Mouse (Mus musculus) limb, embryonic 14.5 days (tissue): ENCODE data around the gene Cspg4. TPM values are rescaled to one million over a fixed set of nuclear protein-coding genes. Genes with fewer than 3 reads are reported as not detected.

Source experiments
- ATAC-seq: fragments of 200-750 bp; cut with Nextera tagmentation; 2 replicates; pipeline ENCODE4 v1.8.0; 2017; ENCODE audit warnings: low read depth, moderate number of reproducible peaks, moderate TSS enrichment; ENCODE audit not compliant: low FRiP score
- DNase-seq: peaks from one replicate; pipeline ENCODE4 v3.0.0-alpha.2; 2015; ENCODE audit warnings: low spot score
- H3K27ac ChIP-seq: fragments of 300-500 bp; sonication (generic); replicated peaks from 2 replicates; pipeline ENCODE4 v1.5.1; 2014; ENCODE audit warnings: low read depth, mild to moderate bottlenecking, low read length, moderate library complexity, mixed read lengths
- H3K27me3 ChIP-seq: fragments of 300-500 bp; sonication (generic); 2 replicates; pipeline ENCODE4 v1.6.1; 2014; ENCODE audit warnings: low read length, mixed read lengths; ENCODE audit not compliant: control insufficient read depth, insufficient read depth
- H3K36me3 ChIP-seq: fragments of 300-500 bp; sonication (generic); 2 replicates; pipeline ENCODE4 v1.6.1; 2014; ENCODE audit warnings: mild to moderate bottlenecking, low read length, moderate library complexity, mixed read lengths; ENCODE audit not compliant: control insufficient read depth, insufficient read depth
- H3K4me1 ChIP-seq: fragments of 300-500 bp; sonication (generic); 2 replicates; pipeline ENCODE4 v1.6.1; 2014; ENCODE audit warnings: antibody characterized with exemption, low read length, mixed read lengths; ENCODE audit not compliant: control insufficient read depth, insufficient read depth
- H3K4me2 ChIP-seq: fragments of 300-500 bp; sonication (generic); replicated peaks from 2 replicates; pipeline ENCODE4 v1.6.1; 2014; ENCODE audit warnings: low read depth, mild to moderate bottlenecking, low read length, moderate library complexity; ENCODE audit not compliant: severe bottlenecking
- H3K4me3 ChIP-seq: fragments of 300-500 bp; sonication (generic); replicated peaks from 2 replicates; pipeline ENCODE4 v1.5.1; 2014; ENCODE audit warnings: low read length
- H3K9ac ChIP-seq: fragments of 300-500 bp; sonication (generic); 2 replicates; pipeline ENCODE4 v1.6.1; 2014; ENCODE audit warnings: mild to moderate bottlenecking, low read depth, low read length, moderate library complexity; ENCODE audit not compliant: severe bottlenecking
- H3K9me3 ChIP-seq: fragments of 300-500 bp; sonication (generic); 2 replicates; pipeline ENCODE4 v1.6.1; 2016; ENCODE audit warnings: low read length; ENCODE audit not compliant: control insufficient read depth
- POLR2A ChIP-seq: fragments of 200-500 bp; IDR thresholded peaks from 2 replicates; pipeline ENCODE4 v1.8.0; 2012; ENCODE audit warnings: inconsistent platforms, mild to moderate bottlenecking, moderate library complexity, borderline replicate concordance; ENCODE audit not compliant: insufficient read depth, insufficient read length; ENCODE audit errors: extremely low read depth
- WGBS: fragments of 180-500 bp; shearing (Covaris S2); extraction: QIAGEN DNeasy Blood & Tissue Kit; methylation state at CpG from one replicate; pipeline ENCODE4 v1.1.7; 2014; 5-methylcytosine and 5-hydroxymethylcytosine counted together
- polyA plus RNA-seq, 2 experiments: library from polyadenylated mRNA; depleted of rRNA in 1 of 2; stranded (reverse) in 1 of 2; unstranded in 1 of 2; fragments of >200 nt; fragmentation: Nextera tagmentation in 1 of 2; extraction: Ambion mirVana in 1 of 2; gene quantifications; 2 replicates each; pipeline versions ENCODE4 v1.2.1 to v1.2.3; 2012 to 2014

Gene Cspg4
- polyA plus RNA-seq, 2 experiments, result 47.1 to 59.9 TPM

DNA sequence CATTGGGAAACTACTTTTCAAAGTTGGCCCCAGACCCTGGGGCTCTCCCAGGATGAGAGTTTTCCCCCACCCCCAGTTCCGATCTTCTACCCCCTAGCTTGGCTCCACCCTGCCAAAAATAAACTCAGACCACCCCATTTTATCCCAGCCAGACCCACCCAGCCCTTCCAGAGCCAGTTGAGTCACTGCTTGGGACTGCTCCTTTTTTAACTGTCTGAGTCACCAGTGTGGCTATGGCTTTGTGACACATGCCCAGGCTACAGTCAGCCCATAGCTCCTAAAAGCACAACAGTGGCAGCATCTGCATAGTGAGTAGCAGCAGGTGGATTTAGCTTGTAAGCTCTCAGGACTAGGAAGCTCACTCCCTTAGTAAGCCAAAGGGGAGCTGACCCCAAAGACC, 8.3 kb downstream of the Cspg4 start:
- DNase-seq (no peak), ATAC-seq (no peak)
- Histone ChIP-seq H3K9me3 (no peaks in the 10 kb centered on the region), H3K4me2 (no peak overlapping the region), H3K9ac (no peak overlapping the region), H3K27ac (no peak overlapping the region), H3K36me3 (peaks cover 22% of the 10 kb centered on the region), H3K4me3 (no peak overlapping the region), H3K27me3 (no peaks in the 10 kb centered on the region), H3K4me1 (peaks cover 62% of the 10 kb centered on the region)
- WGBS, result 70% methylated on average over 1 of the region's 1 CpGs
- no peak for TF ChIP-seq POLR2A

- DNase-seq (peak; percentile 44), ATAC-seq (no peak)
- Histone ChIP-seq H3K27me3 (no peaks in the 10 kb centered on the region), H3K36me3 (peaks cover 15% of the 10 kb centered on the region), H3K4me3 (no peak overlapping the region), H3K27ac (0 out of 2 replicates have a peak overlapping the region, but pooled peaks have one; percentile 40), H3K4me1 (peaks cover 48% of the 10 kb centered on the region), H3K4me2 (no peak overlapping the region), H3K9ac (no peak overlapping the region), H3K9me3 (no peaks in the 10 kb centered on the region)
- 47% methylated on average over 9 of the region's 9 CpGs for WGBS
- TF ChIP-seq POLR2A, result no peak
Observed at GRCm38 (mm10) chr9:56876784-56877183, 12.0 kb downstream of the Cspg4 start.

GRCm38 (mm10) chr9:56877284-56877683, 12.5 kb downstream of the Cspg4 start:
- H3K27ac ChIP-seq, result 0 out of 2 replicates have a peak overlapping the region, but pooled peaks have one; percentile 40

DNA sequence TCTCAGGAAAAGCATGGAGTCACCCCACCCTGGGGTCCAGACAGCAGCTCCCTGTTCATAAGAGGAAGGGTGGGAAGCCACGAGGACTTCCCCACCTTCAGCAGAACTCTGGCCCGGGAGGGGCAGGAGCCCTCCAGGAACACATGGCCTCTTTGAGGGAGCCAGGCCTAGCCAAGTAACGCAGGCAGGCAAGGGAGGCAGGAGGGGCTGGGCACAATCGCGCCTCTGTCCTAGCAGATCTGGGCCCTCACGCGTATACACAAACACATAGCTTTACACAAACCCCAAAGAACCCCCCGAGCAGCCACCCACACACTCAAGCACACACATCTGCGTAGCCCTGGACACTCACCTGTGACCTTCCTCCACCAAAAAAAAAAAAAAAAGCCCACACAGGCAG, 16.0 kb downstream of the Cspg4 start:
- Histone ChIP-seq H3K4me3 (no peak overlapping the region), H3K9ac (0 out of 2 replicates have a peak overlapping the region, but pooled peaks have one; percentile 28), H3K4me1 (peaks cover 43% of the 10 kb centered on the region), H3K27me3 (no peaks in the 10 kb centered on the region), H3K27ac (peak overlapping the region; percentile 87), H3K36me3 (peaks cover 31% of the 10 kb centered on the region), H3K4me2 (peak overlapping the region; percentile 9; the same call in 1 of the 2 replicates), H3K9me3 (no peaks in the 10 kb centered on the region)
- DNase-seq (peak; percentile 40), ATAC-seq (peak; percentile 54)
- no peak for TF ChIP-seq POLR2A
- WGBS, result 38% methylated on average over 9 of the region's 9 CpGs

More at GRCm38 (mm10) chr9:56877284-56877683, 12.5 kb downstream of the Cspg4 start:
- TF ChIP-seq POLR2A, result no peak
- Histone ChIP-seq H3K36me3 (peaks cover 15% of the 10 kb centered on the region), H3K9me3 (no peaks in the 10 kb centered on the region), H3K9ac (no peak overlapping the region), H3K4me3 (no peak overlapping the region), H3K27me3 (no peaks in the 10 kb centered on the region), H3K4me1 (peaks cover 46% of the 10 kb centered on the region), H3K4me2 (no peak overlapping the region)
- DNase-seq (no peak), ATAC-seq (no peak)
- 73% methylated on average over 5 of the region's 5 CpGs for WGBS

DNA sequence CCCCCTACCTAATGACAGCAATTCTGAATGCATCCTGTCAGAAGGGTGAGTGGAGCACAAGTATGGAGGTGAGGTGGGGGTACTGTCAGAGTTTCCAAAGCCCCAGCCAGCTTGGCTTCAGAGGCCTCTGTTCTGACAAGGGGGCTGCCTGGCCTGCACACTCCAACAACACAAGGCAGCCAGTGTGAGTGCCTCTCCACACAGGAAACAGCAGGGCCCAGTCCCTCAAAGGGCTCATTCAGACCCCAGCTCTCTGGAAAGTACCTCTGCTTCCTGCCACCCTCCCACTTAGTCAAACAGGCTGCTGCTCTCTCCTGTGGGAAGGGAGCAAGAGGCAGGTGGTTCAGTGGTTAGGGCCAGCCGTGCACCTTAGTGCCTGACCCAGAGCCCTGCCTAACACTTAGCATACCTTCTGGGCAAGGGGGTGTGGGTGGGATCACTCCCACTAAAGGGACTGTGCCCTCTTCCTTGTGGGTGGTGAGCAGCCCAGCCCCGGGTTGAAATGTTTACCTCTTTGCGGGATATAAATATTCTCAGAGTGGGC, 16.8 kb downstream of the Cspg4 start:
- TF ChIP-seq POLR2A, result no peak
- WGBS, result 62% methylated on average over 3 of the region's 3 CpGs
- DNase-seq (peak; percentile 49), ATAC-seq (peak; percentile 70)
- no peaks in the 10 kb centered on the region for H3K9me3 ChIP-seq
- H3K9ac ChIP-seq, result no peak overlapping the region
- 0 out of 2 replicates have a peak overlapping the region, but pooled peaks have one; percentile 9 for H3K4me2 ChIP-seq
- no peak overlapping the region for H3K4me3 ChIP-seq
- no peaks in the 10 kb centered on the region for H3K27me3 ChIP-seq
- peaks cover 41% of the 10 kb centered on the region for H3K4me1 ChIP-seq
- peaks cover 37% of the 10 kb centered on the region for H3K36me3 ChIP-seq
- H3K27ac ChIP-seq, result peak overlapping the region; percentile 88
